Mouse (Mus musculus): Measurements from ENCODE around the gene Gdpgp1. TPM values are rescaled to one million over a fixed set of nuclear protein-coding genes. Genes with fewer than 3 reads are reported as not detected.

The Gdpgp1 gene
- polyA plus RNA-seq, 1 experiment from 2014 or later = 4.0 TPM

DNA sequence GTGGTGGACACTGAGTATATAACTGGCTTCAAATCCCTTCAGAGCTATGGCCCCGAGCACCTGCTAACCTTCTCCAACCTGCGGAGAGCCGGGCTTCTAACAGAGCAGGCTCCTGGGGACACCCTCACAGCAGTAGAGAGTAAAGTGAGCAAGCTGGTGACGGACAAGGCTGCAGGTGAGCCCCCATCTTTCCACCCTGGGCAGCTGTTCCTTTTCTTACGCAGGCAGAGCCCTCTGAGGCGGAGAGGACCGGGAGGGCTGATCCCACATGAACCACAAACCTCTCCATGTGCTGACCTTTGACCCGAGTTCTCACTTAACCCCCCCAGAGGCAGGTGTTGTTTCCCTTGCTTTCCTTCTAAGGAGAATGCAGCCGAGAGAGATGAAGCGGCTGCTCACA lies 55.1 kb downstream of the Gdpgp1 start:
- Histone ChIP-seq H3K4me2 (ENCODE audit: low read depth, low read length) (no peak overlapping the region), H3K27ac (ENCODE audit: low read length) (no peak overlapping the region), H3K4me1 (ENCODE audit: control insufficient read depth, insufficient read depth, low read length) (no peaks in the 10 kb centered on the region), H3K4me3 (replicated peaks; ENCODE audit: low read length) (no peak overlapping the region), H3K27me3 (ENCODE audit: control insufficient read depth, insufficient read depth, low read length) (no peaks in the 10 kb centered on the region), H3K9me3 (replicated peaks; ENCODE audit: control insufficient read depth, low read length) (no peaks in the 10 kb centered on the region), H3K36me3 (ENCODE audit: control insufficient read depth, insufficient read depth, low read length) (0 out of 2 replicates have a peak, but pooled peaks cover 9% of the 10 kb centered on the region), H3K9ac (ENCODE audit: low read length) (no peak overlapping the region)
- 81% methylated on average over 10 of the region's 10 CpGs for WGBS
- no peak for ATAC-seq (ENCODE audit: insufficient read depth, low FRiP score)

Other genes with a start within 250 kb of the Gdpgp1 start
- 14.3 and 16.7 TPM in 2 replicates for gene Zfp710, start 208.1 kb upstream of the Gdpgp1 start, polyA plus RNA-seq (2015; fragmentation: Nextera tagmentation; extraction: Ambion mirVana)
- 606 and 633 TPM in 2 replicates for gene Idh2, start 117.5 kb upstream of the Gdpgp1 start, polyA plus RNA-seq (2015; fragmentation: Nextera tagmentation; extraction: Ambion mirVana)
- gene Sema4b, start 46.0 kb upstream of the Gdpgp1 start, polyA plus RNA-seq (2015; fragmentation: Nextera tagmentation; extraction: Ambion mirVana) = 19.7 and 23.7 TPM in 2 replicates
- 141 and 167 TPM in 2 replicates for gene Cib1, start 52 bp upstream of the Gdpgp1 start, polyA plus RNA-seq (2015; fragmentation: Nextera tagmentation; extraction: Ambion mirVana)
- 0.56 and 1.1 TPM in 2 replicates for gene Ttll13, start 13.5 kb downstream of the Gdpgp1 start, polyA plus RNA-seq (2015; fragmentation: Nextera tagmentation; extraction: Ambion mirVana)
- 52.2 and 53.3 TPM in 2 replicates for gene Ngrn, start 28.4 kb downstream of the Gdpgp1 start, polyA plus RNA-seq (2015; fragmentation: Nextera tagmentation; extraction: Ambion mirVana)
- 12.5 and 13.2 TPM in 2 replicates for gene Vps33b, start 36.8 kb downstream of the Gdpgp1 start, polyA plus RNA-seq (2015; fragmentation: Nextera tagmentation; extraction: Ambion mirVana)
- gene Prc1, start 61.6 kb downstream of the Gdpgp1 start, polyA plus RNA-seq (2015; fragmentation: Nextera tagmentation; extraction: Ambion mirVana) = 125 and 145 TPM in 2 replicates
- gene Rccd1, start 91.6 kb downstream of the Gdpgp1 start, polyA plus RNA-seq (2015; fragmentation: Nextera tagmentation; extraction: Ambion mirVana) = 9.4 and 11.7 TPM in 2 replicates
- 44.5 and 48.1 TPM in 2 replicates for gene Unc45a, start 108.1 kb downstream of the Gdpgp1 start, polyA plus RNA-seq (2015; fragmentation: Nextera tagmentation; extraction: Ambion mirVana)
- gene Hddc3, start 110.2 kb downstream of the Gdpgp1 start, polyA plus RNA-seq (2015; fragmentation: Nextera tagmentation; extraction: Ambion mirVana) = 13.4 and 17.7 TPM in 2 replicates
- 13.8 and 14.7 TPM in 2 replicates for gene Man2a2, start 138.5 kb downstream of the Gdpgp1 start, polyA plus RNA-seq (2015; fragmentation: Nextera tagmentation; extraction: Ambion mirVana)
- gene Fes, start 155.1 kb downstream of the Gdpgp1 start, polyA plus RNA-seq (2015; fragmentation: Nextera tagmentation; extraction: Ambion mirVana) = 12.3 and 13.8 TPM in 2 replicates
- 8.7 and 9.5 TPM in 2 replicates for gene Furin, start 172.6 kb downstream of the Gdpgp1 start, polyA plus RNA-seq (2015; fragmentation: Nextera tagmentation; extraction: Ambion mirVana)

Data from stomach, embryonic 16.5 days (tissue).